Mouse (Mus musculus) small intestine, adult 2 months (tissue): Measurements from ENCODE around the gene Pard3b. TPM values are rescaled to one million over a fixed set of nuclear protein-coding genes. Genes with fewer than 3 reads are reported as not detected.

Experiments
- H3K27ac ChIP-seq: fragments of 200-500 bp; 2 replicates; pipeline ENCODE4 v1.5.1; 2012; ENCODE audit warnings: low read depth, low read length, control low read depth, inconsistent platforms; ENCODE audit not compliant: insufficient read depth
- H3K27me3 ChIP-seq: fragments of 200-500 bp; 2 replicates; pipeline ENCODE4 v1.6.1; 2012; ENCODE audit warnings: mild to moderate bottlenecking, moderate library complexity, low read length, inconsistent platforms; ENCODE audit not compliant: control insufficient read depth, insufficient read depth
- H3K36me3 ChIP-seq: fragments of 200-500 bp; 2 replicates; pipeline ENCODE4 v1.6.1; 2012; ENCODE audit warnings: mild to moderate bottlenecking, low read length, control low read depth, inconsistent platforms; ENCODE audit not compliant: control insufficient read depth, insufficient read depth
- H3K4me1 ChIP-seq: fragments of 200-500 bp; 2 replicates; pipeline ENCODE4 v1.6.1; 2012; ENCODE audit warnings: low read length, inconsistent platforms, mixed read lengths; ENCODE audit not compliant: control insufficient read depth, insufficient read depth, insufficient read length
- H3K4me3 ChIP-seq: fragments of 200-500 bp; 2 replicates; pipeline ENCODE4 v1.5.1; 2012; ENCODE audit warnings: low read depth, mild to moderate bottlenecking, control low read depth, inconsistent platforms, low read length, moderate library complexity
- CTCF ChIP-seq: fragments of 200-500 bp; IDR thresholded peaks from 2 replicates; pipeline ENCODE4 v1.5.1; 2012; ENCODE audit warnings: low read depth, mild to moderate bottlenecking, control low read depth, inconsistent platforms, low read length, moderate library complexity, mixed read lengths; ENCODE audit not compliant: insufficient replicate concordance, insufficient read length; ENCODE audit errors: extremely low read depth
- POLR2A ChIP-seq: fragments of 200-500 bp; IDR thresholded peaks from 2 replicates; pipeline ENCODE4 v1.6.1; 2012; ENCODE audit warnings: low read depth, mild to moderate bottlenecking, control low read depth, inconsistent platforms, low read length, moderate library complexity
- WGBS: fragments of 180-500 bp; shearing (Covaris S2); methylation state at CpG from one replicate; pipeline ENCODE4 v1.1.7; 2018; 5-methylcytosine and 5-hydroxymethylcytosine counted together
- polyA plus RNA-seq: library from polyadenylated mRNA; depleted of rRNA; stranded (reverse); fragments of >200 nt; gene quantifications from 2 replicates; pipeline ENCODE4 v1.2.3, GENCODE M21; 2012

Gene Pard3b
- polyA plus RNA-seq, 1 experiment: 7.2 TPM

DNA sequence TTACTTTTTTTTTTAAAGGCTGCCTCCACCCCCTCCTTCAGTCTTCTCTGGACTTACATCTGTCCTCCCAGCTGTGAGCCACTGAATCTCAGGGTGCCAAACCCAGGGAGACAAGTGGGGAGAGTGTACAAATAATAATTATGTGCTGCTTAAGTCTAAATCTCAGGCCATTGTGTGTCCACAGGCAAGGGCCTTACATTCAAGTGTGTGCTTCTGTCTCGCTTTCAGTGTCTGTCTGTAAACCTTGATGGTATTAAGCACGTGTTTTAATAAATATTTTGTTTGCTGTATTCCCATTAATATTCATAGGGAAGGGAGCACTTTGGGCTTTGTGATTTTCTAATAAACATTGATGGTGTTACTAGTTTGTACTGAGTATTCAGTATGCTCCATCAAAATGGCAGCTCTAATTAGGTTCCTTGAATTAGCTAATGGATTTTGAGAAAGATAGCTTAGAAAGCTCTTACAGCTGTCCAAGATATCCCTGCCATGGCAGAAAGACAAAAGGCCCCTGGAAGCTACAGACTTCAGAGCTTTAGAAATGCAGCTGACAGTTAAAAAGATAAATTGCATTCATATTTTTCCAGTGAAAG lies 880.1 kb downstream of the Pard3b start:
- no peak for TF ChIP-seq POLR2A
- TF ChIP-seq CTCF: no peak
- H3K27me3 ChIP-seq: no peaks in the 10 kb centered on the region
- 80% methylated on average over 2 of the region's 2 CpGs for WGBS
- no peaks in the 10 kb centered on the region for H3K36me3 ChIP-seq
- no peak overlapping the region for H3K4me3 ChIP-seq
- no peak overlapping the region for H3K27ac ChIP-seq
- no peaks in the 10 kb centered on the region for H3K4me1 ChIP-seq

DNA sequence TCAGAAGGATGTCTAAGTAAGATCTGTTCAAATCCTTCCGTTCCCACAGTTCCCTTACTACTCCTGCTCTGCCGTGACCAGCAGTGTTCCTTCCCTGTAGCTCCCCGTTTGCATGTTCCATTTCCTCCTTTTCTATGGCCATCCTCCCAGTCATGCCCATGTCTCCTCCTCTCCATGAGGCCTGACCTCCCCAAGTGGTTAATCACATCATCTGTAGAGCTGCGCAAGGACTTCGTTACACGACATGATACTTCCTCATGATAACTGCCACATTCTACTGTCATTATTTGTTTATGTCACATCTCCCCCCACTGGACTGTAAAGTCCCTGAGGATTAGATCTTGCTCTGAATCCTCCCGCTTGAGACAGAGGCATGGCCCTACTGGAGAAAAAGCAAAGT lies 882.7 kb downstream of the Pard3b start:
- H3K4me3 ChIP-seq: no peak overlapping the region
- H3K27ac ChIP-seq: no peak overlapping the region
- no peak for TF ChIP-seq POLR2A
- TF ChIP-seq CTCF: no peak
- H3K36me3 ChIP-seq: no peaks in the 10 kb centered on the region
- H3K4me1 ChIP-seq: no peaks in the 10 kb centered on the region
- no peaks in the 10 kb centered on the region for H3K27me3 ChIP-seq
- WGBS: 84% methylated on average over 7 of the region's 7 CpGs

DNA sequence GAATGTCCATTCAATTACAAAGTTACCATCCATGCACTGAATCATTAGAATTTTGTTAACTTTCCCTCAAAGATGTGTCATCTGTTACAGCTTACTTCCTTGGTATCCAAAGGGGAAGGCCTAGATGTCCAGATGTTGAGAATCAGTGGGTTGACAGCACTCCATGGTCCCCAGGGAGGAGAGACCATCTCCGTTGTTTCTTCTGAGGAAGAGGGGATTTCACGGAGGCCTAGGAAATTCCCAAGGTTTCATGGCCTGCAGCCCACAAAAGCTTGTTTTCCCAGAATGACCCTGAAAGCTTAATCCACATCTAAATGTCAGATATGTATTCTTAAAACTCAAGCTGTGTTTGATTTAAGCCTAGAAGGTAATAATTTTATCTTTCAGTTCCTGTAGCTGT lies 884.1 kb downstream of the Pard3b start:
- TF ChIP-seq CTCF (no peak), POLR2A (no peak)
- no peak overlapping the region for H3K4me3 ChIP-seq
- no peaks in the 10 kb centered on the region for H3K36me3 ChIP-seq
- no peaks in the 10 kb centered on the region for H3K27me3 ChIP-seq
- 81% methylated on average over 2 of the region's 2 CpGs for WGBS
- no peaks in the 10 kb centered on the region for H3K4me1 ChIP-seq
- no peak overlapping the region for H3K27ac ChIP-seq

DNA sequence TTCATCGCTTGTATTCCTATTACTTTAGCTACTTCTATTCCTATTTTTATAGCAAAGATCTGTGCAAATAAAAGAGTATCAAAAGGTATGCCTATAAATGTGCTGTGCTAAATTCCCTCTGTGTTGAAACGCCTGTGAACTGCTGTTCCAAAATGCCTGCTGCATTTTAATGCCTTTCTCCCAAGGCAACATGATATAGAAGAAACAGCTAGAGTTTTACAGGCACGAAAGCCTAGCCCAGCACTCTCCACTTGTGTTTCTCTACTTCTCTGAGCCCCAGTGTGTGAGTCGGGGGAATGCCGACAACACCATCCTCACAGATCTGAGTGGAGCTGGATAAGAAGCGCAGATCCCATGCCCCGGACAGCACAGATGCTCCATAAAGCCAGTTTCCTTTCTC lies 889.2 kb downstream of the Pard3b start:
- H3K27ac ChIP-seq: no peak overlapping the region
- H3K36me3 ChIP-seq: no peaks in the 10 kb centered on the region
- no peak overlapping the region for H3K4me3 ChIP-seq
- no peaks in the 10 kb centered on the region for H3K27me3 ChIP-seq
- no peaks in the 10 kb centered on the region for H3K4me1 ChIP-seq
- WGBS: 92% methylated on average over 7 of the region's 7 CpGs
- TF ChIP-seq CTCF: no peak
- TF ChIP-seq POLR2A: no peak

DNA sequence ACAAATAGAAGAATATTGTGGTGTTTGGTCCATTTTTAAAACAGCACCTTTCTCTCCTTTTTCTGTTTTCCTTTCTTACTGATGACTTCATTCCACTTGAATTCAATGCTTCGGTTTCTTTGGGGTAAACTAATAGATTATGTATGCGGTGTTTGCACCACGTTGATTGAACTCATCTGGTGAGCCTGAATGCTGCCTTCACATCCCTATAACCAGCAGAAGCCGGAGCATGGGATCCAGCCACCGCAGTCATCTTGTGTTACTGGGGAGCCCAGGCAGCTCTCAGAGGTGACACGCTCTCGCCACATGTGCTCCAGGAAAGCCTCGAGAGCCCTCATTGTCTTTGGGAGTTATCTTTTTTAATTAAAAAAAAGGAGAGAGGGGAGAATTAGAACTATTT lies 891.3 kb downstream of the Pard3b start:
- 94% methylated on average over 8 of the region's 8 CpGs for WGBS
- TF ChIP-seq CTCF (no peak), POLR2A (no peak)
- no peak overlapping the region for H3K4me3 ChIP-seq
- no peaks in the 10 kb centered on the region for H3K27me3 ChIP-seq
- no peak overlapping the region for H3K27ac ChIP-seq
- H3K36me3 ChIP-seq: no peaks in the 10 kb centered on the region
- no peaks in the 10 kb centered on the region for H3K4me1 ChIP-seq

DNA sequence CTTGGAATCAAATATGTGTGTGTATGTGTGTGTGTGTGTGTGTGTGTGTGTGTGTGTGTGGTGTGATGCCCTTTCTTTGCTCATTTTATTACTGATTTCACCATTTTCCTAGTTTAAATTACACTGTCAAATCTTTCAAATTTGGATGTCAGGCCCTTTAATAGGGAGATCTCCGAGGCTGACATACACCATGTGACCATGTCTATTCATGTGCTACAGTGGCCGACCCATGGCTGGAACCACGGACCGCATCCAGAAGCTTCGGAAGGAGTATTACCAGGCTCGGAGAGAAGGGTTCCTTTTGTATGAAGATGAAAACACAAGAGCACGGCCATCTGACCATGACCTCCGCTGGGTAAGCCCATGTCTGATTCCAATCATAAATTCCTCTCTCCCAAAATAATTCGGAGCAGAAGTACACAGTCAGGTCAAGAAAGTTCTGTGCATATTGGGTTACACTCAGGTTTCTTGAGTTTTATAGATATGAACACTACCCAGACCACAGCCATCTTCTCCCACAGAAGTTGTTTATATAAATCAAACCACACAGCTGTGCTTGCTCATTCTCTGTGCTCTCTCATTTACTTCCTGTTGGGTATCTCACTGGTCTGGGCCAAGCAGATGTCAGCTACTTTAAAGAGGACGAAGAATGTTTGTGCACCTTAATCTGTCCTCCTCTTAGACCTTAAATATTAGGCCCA lies 894.0 kb downstream of the Pard3b start:
- H3K27me3 ChIP-seq: no peaks in the 10 kb centered on the region
- no peak overlapping the region for H3K4me3 ChIP-seq
- no peak for TF ChIP-seq CTCF

DNA sequence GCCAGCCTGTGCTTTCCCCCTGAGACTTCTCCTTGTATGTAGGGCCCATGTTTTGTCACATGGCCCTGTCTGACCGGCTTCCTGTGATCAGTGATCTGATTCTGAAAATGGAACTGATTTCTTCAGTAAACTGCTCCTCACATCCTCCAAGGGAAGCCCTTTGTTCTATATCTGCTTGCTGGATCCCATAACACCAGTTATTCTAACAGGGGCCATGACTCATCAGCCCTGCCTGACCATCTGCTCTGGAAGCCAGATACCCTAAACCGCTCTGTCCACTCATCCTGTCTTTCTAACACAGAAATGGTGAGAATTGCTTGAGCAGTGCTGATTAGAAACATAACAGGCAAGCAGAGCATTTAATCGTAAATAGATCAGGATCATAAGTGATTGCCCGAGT lies 910.3 kb downstream of the Pard3b start:
- no peaks in the 10 kb centered on the region for H3K4me1 ChIP-seq
- 93% methylated on average over 4 of the region's 4 CpGs for WGBS
- TF ChIP-seq POLR2A (no peak), CTCF (no peak)
- no peak overlapping the region for H3K4me3 ChIP-seq
- no peaks in the 10 kb centered on the region for H3K36me3 ChIP-seq
- H3K27me3 ChIP-seq: no peaks in the 10 kb centered on the region
- H3K27ac ChIP-seq: no peak overlapping the region

More for the DNA sequence above, 894.0 kb downstream of the Pard3b start:
- H3K36me3 ChIP-seq: no peaks in the 10 kb centered on the region
- no peaks in the 10 kb centered on the region for H3K4me1 ChIP-seq
- WGBS: 87% methylated on average over 10 of the region's 10 CpGs
- no peak overlapping the region for H3K27ac ChIP-seq
